ENCODE assay signal across 9 mouse cellular contexts in genomic region chr5:5180711-5181110, GRCm38 (mm10).
DNase-seq lines count a peak whose midpoint lies in the region; ATAC-seq and TF ChIP-seq lines count a peak whose summit lies in the region.
"Had no signal": no experiment of that assay in that cellular context is flagged by ENCODE, and none has a peak within 500 bp of the region (broad histone marks: within the 10 kb centered on the region; RNA-seq: fewer than 3 reads in every experiment).

No protein-coding gene starts in this region.

- H3K27me3 ChIP-seq in kidney, embryonic 16.5 days (ENCODE audit: insufficient read depth, low read length) = no peaks in the 10 kb centered on the region
- H3K27me3 ChIP-seq in intestine, postnatal 0 days (replicated peaks; ENCODE audit: control insufficient read depth, insufficient read depth, low read length) = no peaks in the 10 kb centered on the region

- H3K4me1 ChIP-seq in kidney, embryonic 16.5 days (ENCODE audit: insufficient read depth, low read length) = no peaks in the 10 kb centered on the region
- H3K4me1 ChIP-seq in intestine, postnatal 0 days (replicated peaks; ENCODE audit: control insufficient read depth, insufficient read depth, low read length) = no peaks in the 10 kb centered on the region

- WGBS in kidney, embryonic 16.5 days = 57% methylated on average over 2 of the region's 2 CpGs
- WGBS in intestine, postnatal 0 days = 53% methylated on average over 2 of the region's 2 CpGs

- H3K4me2 ChIP-seq in kidney, embryonic 16.5 days (replicated peaks; ENCODE audit: low read depth, low read length) = no peak overlapping the region
- no peak overlapping the region for H3K4me2 ChIP-seq in intestine, postnatal 0 days (replicated peaks; ENCODE audit: low read depth)

- no peak for DNase-seq in kidney, postnatal 4 days
- peak; percentile 99 for DNase-seq in 3T3-L1 (ENCODE audit: low read depth, low spot score)
- peak; percentile 34 for DNase-seq in Muller cell, postnatal 12 days (ENCODE audit: inconsistent ontology term)
- DNase-seq in layer of hippocampus, postnatal 25 days (ENCODE audit: extremely low spot score in 1 of 2, low spot score in 1 of 2) = no peak
- DNase-seq in layer of hippocampus, adult 9-10 months (ENCODE audit: low spot score) = no peak
- DNase-seq in thymus, adult 18-20 months = no peak
- DNase-seq: cerebellum, postnatal 14 days had no signal

- H3K4me3 ChIP-seq in kidney, embryonic 16.5 days (ENCODE audit: low read length) = no peak overlapping the region
- H3K4me3 ChIP-seq in intestine, postnatal 0 days (ENCODE audit: low read depth, low read length) = no peak overlapping the region

- TF ChIP-seq CTCF in intestine, postnatal 0 days (IDR thresholded peaks at IDR 0.05; ENCODE audit: low read depth) = no peak

- H3K27ac ChIP-seq in kidney, embryonic 16.5 days (ENCODE audit: low read length) = peak overlapping the region; percentile 53
- no peak overlapping the region for H3K27ac ChIP-seq in intestine, postnatal 0 days (ENCODE audit: low read depth, low read length)

- peak; percentile 69; the same call in 1 of the 2 replicates for ATAC-seq in kidney, embryonic 16.5 days (ENCODE audit: low FRiP score, low TSS enrichment)
- ATAC-seq in intestine, postnatal 0 days = peak; percentile 79

- no peaks in the 10 kb centered on the region for H3K36me3 ChIP-seq in kidney, embryonic 16.5 days (ENCODE audit: insufficient read depth, low read length)
- H3K36me3 ChIP-seq in intestine, postnatal 0 days (ENCODE audit: control insufficient read depth, insufficient read depth) = no peaks in the 10 kb centered on the region

- H3K9ac ChIP-seq in kidney, embryonic 16.5 days (replicated peaks; ENCODE audit: low read length) = no peak overlapping the region
- no peak overlapping the region for H3K9ac ChIP-seq in intestine, postnatal 0 days (ENCODE audit: low read depth, low read length)

- no peaks in the 10 kb centered on the region for H3K9me3 ChIP-seq in kidney, embryonic 16.5 days (ENCODE audit: low read length)
- H3K9me3 ChIP-seq in intestine, postnatal 0 days (ENCODE audit: control insufficient read depth) = no peaks in the 10 kb centered on the region

Comparison
In these comparisons a context has a peak if more than half of its experiments do, and no peak if none do; other contexts are left out.
1. DNase-seq: peak in 3T3-L1 (single experiment) and Muller cell, postnatal 12 days (single experiment); none in kidney, postnatal 4 days (0 of 2), layer of hippocampus, postnatal 25 days (0 of 2), layer of hippocampus, adult 9-10 months (single experiment) and thymus, adult 18-20 months (0 of 2).